Mouse (Mus musculus): ENCODE results near the gene Sys1.

GRCm38 (mm10) chr2:164449341-164450042 lies 7.3 kb upstream of the Sys1 start:
- TF ChIP-seq CTCF (IDR thresholded peaks at IDR 0.05; ENCODE audit: borderline replicate concordance, insufficient read depth, low read depth, low read length) (no peak), POLR2A (IDR thresholded peaks at IDR 0.05; ENCODE audit: borderline replicate concordance, insufficient read depth, low read length) (no peak)

Measured in cerebellum, adult 2 months (tissue).